Comparison of ENCODE assay signal across 19 mouse cellular contexts in the genomic region with DNA sequence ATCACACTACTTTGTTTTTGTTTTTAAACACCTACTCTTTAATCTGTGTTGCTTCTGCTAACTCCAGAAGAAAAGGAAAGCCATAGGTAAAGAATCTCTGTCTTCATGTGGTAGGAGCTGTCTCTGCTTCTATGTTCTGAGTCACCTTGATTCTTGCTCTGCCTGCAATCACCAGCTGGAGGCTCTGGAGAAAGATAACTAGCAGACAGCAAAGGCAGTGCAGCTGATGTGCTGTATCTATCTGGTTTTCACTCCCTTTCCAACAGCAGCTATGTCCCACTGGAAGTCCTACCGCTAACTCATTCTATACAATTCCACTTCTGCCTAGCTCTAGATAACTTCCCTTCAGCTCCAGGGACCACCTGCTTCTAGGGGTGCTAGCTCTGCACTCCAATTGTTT.
DNase-seq lines count a peak whose midpoint lies in the region; ATAC-seq and TF ChIP-seq lines count a peak whose summit lies in the region.
"Had no signal": no experiment of that assay in that cellular context is flagged by ENCODE, and none has a peak within 500 bp of the region (broad histone marks: within the 10 kb centered on the region; RNA-seq: fewer than 3 reads in every experiment).

No protein-coding gene starts in this region.

- TF ChIP-seq POLR2A in spleen, adult 2 months (IDR thresholded peaks at IDR 0.05; ENCODE audit: low read depth, low read length) = no peak
- no peak for TF ChIP-seq POLR2A in MEL (IDR thresholded peaks at IDR 0.05; ENCODE audit: control insufficient read depth in 1 of 2, insufficient read depth in 1 of 2, low read depth in 1 of 2, low read length in 2 of 2, poor library complexity in 1 of 2)

- no peaks in the 10 kb centered on the region for H3K4me1 ChIP-seq in heart, postnatal 0 days (ENCODE audit: control insufficient read depth, insufficient read depth)
- peaks cover 4% of the 10 kb centered on the region; the same call in 1 of the 2 replicates for H3K4me1 ChIP-seq in heart, embryonic 10.5 days
- H3K4me1 ChIP-seq in spleen, adult 2 months (ENCODE audit: control insufficient read depth, insufficient read depth, insufficient read length) = peaks cover 5% of the 10 kb centered on the region
- peaks cover 7 to 14% of the 10 kb centered on the region in 2 experiments for H3K4me1 ChIP-seq in MEL (ENCODE audit: control insufficient read depth in 1 of 2, insufficient read depth in 2 of 2, low read length in 2 of 2)
- H3K4me1 ChIP-seq: embryonic facial prominence, embryonic 10.5 days; forebrain, embryonic 13.5 days; hindbrain, embryonic 13.5 days had no signal

- no peak overlapping the region for H3K27ac ChIP-seq in heart, postnatal 0 days (ENCODE audit: low read depth)
- H3K27ac ChIP-seq in heart, embryonic 10.5 days = no peak overlapping the region
- peak overlapping the region; percentile 74 for H3K27ac ChIP-seq in spleen, adult 2 months (ENCODE audit: insufficient read depth, low read length)
- H3K27ac ChIP-seq in MEL (ENCODE audit: control insufficient read depth, low read depth, low read length) = no peak overlapping the region
- H3K27ac ChIP-seq: embryonic facial prominence, embryonic 10.5 days; forebrain, embryonic 13.5 days; hindbrain, embryonic 13.5 days; hindbrain, postnatal 0 days had no signal

- no peak for DNase-seq in heart, postnatal 0 days (ENCODE audit: low spot score)
- no peak for DNase-seq in heart, embryonic 10.5 days (ENCODE audit: low spot score)
- no peak for DNase-seq in spleen, adult 2 months (ENCODE audit: low read depth in 1 of 2, low spot score in 2 of 2)
- no peak for DNase-seq in spleen, postnatal 4 days (ENCODE audit: low spot score in 2 of 2)
- peak; percentile 51 for DNase-seq in MEL (ENCODE audit: low read depth, low spot score)
- peak; percentile 53 for DNase-seq in splenic B cell, adult 2 months (ENCODE audit: low read depth, low spot score)
- DNase-seq in kidney, adult 9 months = no peak
- no peak for DNase-seq in urinary bladder, adult 2 months (ENCODE audit: low spot score)
- DNase-seq: adrenal gland, postnatal 14 days; cerebellum, adult 18-20 months; cerebellum, adult 9-11 months; cerebellum, postnatal 36 days; forebrain, postnatal 0 days; gastrocnemius, postnatal 14 days; heart, postnatal 14 days had no signal

- no peak overlapping the region for H3K4me3 ChIP-seq in heart, postnatal 0 days (ENCODE audit: low read depth, low read length)
- no peak overlapping the region for H3K4me3 ChIP-seq in heart, embryonic 10.5 days
- H3K4me3 ChIP-seq in spleen, adult 2 months (ENCODE audit: extremely low read depth, insufficient read depth, insufficient read length) = no peak overlapping the region
- H3K4me3 ChIP-seq in MEL (ENCODE audit: control insufficient read depth in 1 of 2, insufficient read depth in 1 of 2, low read depth in 2 of 2, low read length in 2 of 2) = no peak overlapping the region
- H3K4me3 ChIP-seq: embryonic facial prominence, embryonic 10.5 days; forebrain, embryonic 13.5 days; hindbrain, embryonic 13.5 days had no signal

- H3K9me3 ChIP-seq in heart, postnatal 0 days (replicated peaks; ENCODE audit: control insufficient read depth, low read length) = no peaks in the 10 kb centered on the region
- H3K9me3 ChIP-seq in heart, embryonic 10.5 days = no peaks in the 10 kb centered on the region
- H3K9me3 ChIP-seq in MEL (replicated peaks; ENCODE audit: insufficient read depth, low read length) = no peaks in the 10 kb centered on the region
- H3K9me3 ChIP-seq: embryonic facial prominence, embryonic 10.5 days; forebrain, embryonic 13.5 days; hindbrain, embryonic 13.5 days had no signal

- TF ChIP-seq EP300 in heart, postnatal 0 days (IDR thresholded peaks at IDR 0.05; ENCODE audit: low read depth) = no peak
- 0 out of 4 replicates have a peak, but pooled peaks of 1 of the 2 experiments have one; percentile 9 for TF ChIP-seq EP300 in MEL (IDR thresholded peaks at IDR 0.05; ENCODE audit: low read depth in 1 of 2, low read length in 2 of 2)

- no peak overlapping the region for H3K4me2 ChIP-seq in heart, postnatal 0 days (ENCODE audit: low read depth, low read length)
- H3K4me2 ChIP-seq: forebrain, embryonic 13.5 days; hindbrain, embryonic 13.5 days had no signal

- no peak for ATAC-seq in heart, postnatal 0 days (ENCODE audit: insufficient read depth, low read depth)
- ATAC-seq: forebrain, embryonic 13.5 days; forebrain, postnatal 0 days; hindbrain, postnatal 0 days had no signal

- no peaks in the 10 kb centered on the region for H3K36me3 ChIP-seq in heart, postnatal 0 days (replicated peaks; ENCODE audit: control insufficient read depth, insufficient read depth, low read length)
- H3K36me3 ChIP-seq in heart, embryonic 10.5 days = no peaks in the 10 kb centered on the region
- H3K36me3 ChIP-seq in spleen, adult 2 months (ENCODE audit: control insufficient read depth, insufficient read depth, low read length) = no peaks in the 10 kb centered on the region
- H3K36me3 ChIP-seq in MEL (ENCODE audit: control insufficient read depth in 1 of 2, insufficient read depth in 2 of 2, low read length in 2 of 2) = peaks cover 0 to 20% of the 10 kb centered on the region in 2 experiments; a peak in 2 of 4 replicates
- no peaks in the 10 kb centered on the region for H3K36me3 ChIP-seq in splenic B cell, adult 2 months (ENCODE audit: control insufficient read depth, insufficient read depth, low read length, poor library complexity, severe bottlenecking)
- H3K36me3 ChIP-seq: embryonic facial prominence, embryonic 10.5 days; hindbrain, embryonic 13.5 days had no signal

- TF ChIP-seq RAD21 in MEL (IDR thresholded peaks at IDR 0.05; ENCODE audit: low read depth, low read length) = no peak

- WGBS in heart, postnatal 0 days = 29% methylated on average over 1 of the region's 1 CpGs
- 31% methylated on average over 1 of the region's 1 CpGs for WGBS in heart, embryonic 10.5 days
- 76% methylated on average over 1 of the region's 1 CpGs for WGBS in spleen, adult 2 months

- TF ChIP-seq CTCF in heart, postnatal 0 days (IDR thresholded peaks at IDR 0.05; ENCODE audit: low read depth) = peak; percentile 3; the same call in 1 of the 2 replicates
- no peak for TF ChIP-seq CTCF in spleen, adult 2 months (IDR thresholded peaks at IDR 0.05; ENCODE audit: extremely low read depth, insufficient read depth, insufficient read length, insufficient replicate concordance)
- no peak for TF ChIP-seq CTCF in MEL (IDR thresholded peaks at IDR 0.05 in 2 of 3, conservative IDR thresholded peaks at IDR 0.05 in 1 of 3; ENCODE audit: control insufficient read depth in 1 of 3, insufficient read depth in 1 of 3, low read depth in 2 of 3, low read length in 3 of 3, poor library complexity in 1 of 3, severe bottlenecking in 1 of 3)

- no peaks in the 10 kb centered on the region for H3K79me2 ChIP-seq in MEL (ENCODE audit: control insufficient read depth, insufficient read depth, low read length, poor library complexity)

- H3K9ac ChIP-seq in heart, postnatal 0 days (replicated peaks; ENCODE audit: low read depth, low read length) = no peak overlapping the region
- no peak overlapping the region for H3K9ac ChIP-seq in MEL (ENCODE audit: control insufficient read depth, low read depth, low read length, poor library complexity, severe bottlenecking)
- H3K9ac ChIP-seq: forebrain, embryonic 13.5 days; forebrain, postnatal 0 days; hindbrain, embryonic 13.5 days had no signal

- H3K27me3 ChIP-seq in heart, postnatal 0 days (ENCODE audit: control insufficient read depth, insufficient read depth, low read length) = no peaks in the 10 kb centered on the region
- no peaks in the 10 kb centered on the region for H3K27me3 ChIP-seq in heart, embryonic 10.5 days (ENCODE audit: insufficient read depth, poor library complexity, severe bottlenecking)
- no peaks in the 10 kb centered on the region for H3K27me3 ChIP-seq in spleen, adult 2 months (ENCODE audit: control insufficient read depth, insufficient read depth, low read length)
- H3K27me3 ChIP-seq in MEL (ENCODE audit: control insufficient read depth in 1 of 2, insufficient read depth in 2 of 2, low read length in 2 of 2) = no peaks in the 10 kb centered on the region
- no peaks in the 10 kb centered on the region for H3K27me3 ChIP-seq in splenic B cell, adult 2 months (ENCODE audit: control insufficient read depth, insufficient read depth, low read length, poor library complexity, severe bottlenecking)
- H3K27me3 ChIP-seq: forebrain, embryonic 13.5 days; hindbrain, embryonic 13.5 days had no signal

TF ChIP-seq in MEL, 35 proteins besides CTCF, POLR2A, EP300 and RAD21:
- peak; percentile 71 for TF ChIP-seq ETS1 (IDR thresholded peaks at IDR 0.05; ENCODE audit: low read depth, low read length)
- TF ChIP-seq GATA1 (IDR thresholded peaks at IDR 0.05; ENCODE audit: low read depth, low read length) = 0 out of 2 replicates have a peak, but pooled peaks have one; percentile 39
- TF ChIP-seq ZC3H11A (IDR thresholded peaks at IDR 0.05; ENCODE audit: low read depth, low read length) = no peak
- no peak for TF ChIP-seq MXI1 (IDR thresholded peaks at IDR 0.05; ENCODE audit: low read depth, low read length)
- TF ChIP-seq MEF2A (IDR thresholded peaks at IDR 0.05; ENCODE audit: extremely low read depth, insufficient replicate concordance, low read depth, low read length, poor library complexity, severe bottlenecking) = no peak
- peak; percentile 43; the same call in 1 of the 2 replicates for TF ChIP-seq RCOR1 (IDR thresholded peaks at IDR 0.05; ENCODE audit: low read depth, low read length)

Comparison
In these comparisons a context has a peak if more than half of its experiments do, and no peak if none do; other contexts are left out.
1. DNase-seq: peak in MEL (single experiment) and splenic B cell, adult 2 months (single experiment); none in heart, postnatal 0 days (single experiment), heart, embryonic 10.5 days (single experiment), spleen, adult 2 months (0 of 2), spleen, postnatal 4 days (0 of 2), kidney, adult 9 months (single experiment) and urinary bladder, adult 2 months (single experiment).